Mouse (Mus musculus) liver, adult 2 months (tissue): ENCODE data around the gene Sp1. TPM values are rescaled to one million over a fixed set of nuclear protein-coding genes. Genes with fewer than 3 reads are reported as not detected.
A peak's percentile ranks its signal among the peaks of the same experiment; 100 is the strongest.

ENCODE experiments used
- DNase-seq: peaks from one replicate; pipeline ENCODE4 v3.0.0-alpha.2; 2011; ENCODE audit warnings: low read depth, low spot score; ENCODE audit errors: extremely low read depth
- H3K27ac ChIP-seq: fragments of 200-500 bp; replicated peaks from 2 replicates; pipeline ENCODE4 v1.5.1; 2012; ENCODE audit warnings: low read depth, mild to moderate bottlenecking, control low read depth, inconsistent platforms, low read length; ENCODE audit not compliant: insufficient read depth
- H3K27me3 ChIP-seq: fragments of 200-500 bp; 2 replicates; pipeline ENCODE4 v1.6.1; 2012; ENCODE audit warnings: mild to moderate bottlenecking, moderate library complexity, low read length, inconsistent platforms; ENCODE audit not compliant: control insufficient read depth, insufficient read depth
- H3K36me3 ChIP-seq: fragments of 200-500 bp; 2 replicates; pipeline ENCODE4 v1.6.1; 2012; ENCODE audit warnings: low read length, inconsistent platforms; ENCODE audit not compliant: control insufficient read depth, insufficient read depth
- H3K4me1 ChIP-seq: fragments of 200-500 bp; 2 replicates; pipeline ENCODE4 v1.6.1; 2011; ENCODE audit warnings: low read length; ENCODE audit not compliant: control insufficient read depth, insufficient read depth
- H3K4me3 ChIP-seq: fragments of 200-500 bp; 2 replicates; pipeline ENCODE4 v1.5.1; 2011; ENCODE audit warnings: low read depth, mild to moderate bottlenecking, control low read depth, low read length, moderate library complexity; ENCODE audit not compliant: insufficient read depth
- H3K79me2 ChIP-seq: fragments of 200-500 bp; 2 replicates; pipeline ENCODE4 v1.6.1; 2012; ENCODE audit warnings: inconsistent platforms, mild to moderate bottlenecking, low read length, moderate library complexity; ENCODE audit not compliant: control insufficient read depth, insufficient read depth
- H3K9ac ChIP-seq: fragments of 200-500 bp; 2 replicates; pipeline ENCODE4 v1.6.1; 2012; ENCODE audit warnings: low read depth, mild to moderate bottlenecking, control low read depth, inconsistent platforms, low read length
- CTCF ChIP-seq: fragments of 200-500 bp; IDR thresholded peaks from 2 replicates; pipeline ENCODE4 v1.5.1; 2011; ENCODE audit warnings: low read depth, low read length, control low read depth
- POLR2A ChIP-seq: fragments of 200-500 bp; IDR thresholded peaks from 2 replicates; pipeline ENCODE4 v1.6.1; 2011; ENCODE audit warnings: low read length, control low read depth; ENCODE audit not compliant: insufficient read depth; ENCODE audit errors: extremely low read depth
- WGBS: fragments of 180-500 bp; shearing (Covaris S2); methylation state at CpG from one replicate; pipeline ENCODE4 v1.1.7; 2018; 5-methylcytosine and 5-hydroxymethylcytosine counted together
- polyA plus RNA-seq: library from polyadenylated mRNA; depleted of rRNA; stranded (reverse); fragments of >200 nt; gene quantifications from 2 replicates; pipeline ENCODE4 v1.2.3, GENCODE M21; 2012
- total RNA-seq: library from RNA; depleted of rRNA; stranded (reverse); fragments of >200 nt; gene quantifications from 2 replicates; pipeline ENCODE4 v1.2.3, GENCODE M21; 2014

Gene Sp1
- total and polyA plus RNA-seq, 2 experiments = 7.3 to 16.7 TPM

- H3K9ac ChIP-seq = peak overlapping the region; percentile 89
- peak overlapping the region; percentile 82 for H3K27ac ChIP-seq
- no peaks in the 10 kb centered on the region for H3K27me3 ChIP-seq
- peak overlapping the region; percentile 77 for H3K4me3 ChIP-seq
- no peaks in the 10 kb centered on the region for H3K36me3 ChIP-seq
- 1% methylated on average over 7 of the region's 7 CpGs for WGBS
- TF ChIP-seq POLR2A = no peak
- TF ChIP-seq CTCF = peak; percentile 96
- DNase-seq = peak; percentile 70
- H3K79me2 ChIP-seq = no peaks in the 10 kb centered on the region
- H3K4me1 ChIP-seq = peaks cover 7% of the 10 kb centered on the region; the same call in 1 of the 2 replicates
Measured at GRCm38 (mm10) chr15:102377163-102377543, 28.8 kb upstream of the Sp1 start.

GRCm38 (mm10) chr15:102377810-102378262, 28.1 kb upstream of the Sp1 start:
- no peaks in the 10 kb centered on the region for H3K36me3 ChIP-seq
- 38% methylated on average over 10 of the region's 10 CpGs for WGBS
- TF ChIP-seq CTCF (no peak), POLR2A (no peak)
- peak; percentile 15 for DNase-seq
- peaks cover 7% of the 10 kb centered on the region; the same call in 1 of the 2 replicates for H3K4me1 ChIP-seq
- H3K4me3 ChIP-seq = no peak overlapping the region
- peak overlapping the region; percentile 45 for H3K27ac ChIP-seq
- no peaks in the 10 kb centered on the region for H3K79me2 ChIP-seq
- H3K9ac ChIP-seq = no peak overlapping the region
- no peaks in the 10 kb centered on the region for H3K27me3 ChIP-seq

- peak; percentile 60 for DNase-seq
- Histone ChIP-seq H3K27me3 (no peaks in the 10 kb centered on the region), H3K27ac (no peak overlapping the region), H3K9ac (no peak overlapping the region), H3K79me2 (no peaks in the 10 kb centered on the region), H3K4me1 (0 out of 2 replicates have a peak, but pooled peaks cover 3% of the 10 kb centered on the region), H3K36me3 (no peaks in the 10 kb centered on the region), H3K4me3 (no peak overlapping the region)
- 1% methylated on average over 7 of the region's 7 CpGs for WGBS
- TF ChIP-seq CTCF = peak; percentile 96
- TF ChIP-seq POLR2A = no peak
Measured at GRCm38 (mm10) chr15:102381575-102381974, 24.4 kb upstream of the Sp1 start.

GRCm38 (mm10) chr15:102383671-102384070, 22.3 kb upstream of the Sp1 start:
- no peaks in the 10 kb centered on the region for H3K79me2 ChIP-seq
- no peak overlapping the region for H3K27ac ChIP-seq
- H3K27me3 ChIP-seq = no peaks in the 10 kb centered on the region
- WGBS = 96% methylated on average over 6 of the region's 6 CpGs
- TF ChIP-seq POLR2A (no peak), CTCF (no peak)
- no peak for DNase-seq
- no peaks in the 10 kb centered on the region for H3K36me3 ChIP-seq
- H3K4me1 ChIP-seq = 0 out of 2 replicates have a peak, but pooled peaks cover 6% of the 10 kb centered on the region
- no peak overlapping the region for H3K9ac ChIP-seq
- no peak overlapping the region for H3K4me3 ChIP-seq

- Histone ChIP-seq H3K9ac (no peak overlapping the region), H3K4me1 (0 out of 2 replicates have a peak, but pooled peaks cover 6% of the 10 kb centered on the region), H3K79me2 (no peaks in the 10 kb centered on the region), H3K27me3 (no peaks in the 10 kb centered on the region), H3K27ac (no peak overlapping the region), H3K4me3 (no peak overlapping the region), H3K36me3 (no peaks in the 10 kb centered on the region)
- WGBS = 46% methylated on average over 9 of the region's 9 CpGs
- peak; percentile 31 for DNase-seq
- TF ChIP-seq CTCF = no peak
- no peak for TF ChIP-seq POLR2A
Measured at GRCm38 (mm10) chr15:102386640-102387039, 19.3 kb upstream of the Sp1 start.

- H3K36me3 ChIP-seq = no peaks in the 10 kb centered on the region
- 0 out of 2 replicates have a peak, but pooled peaks cover 7% of the 10 kb centered on the region for H3K4me1 ChIP-seq
- WGBS = 77% methylated on average over 3 of the region's 3 CpGs
- no peaks in the 10 kb centered on the region for H3K79me2 ChIP-seq
- no peaks in the 10 kb centered on the region for H3K27me3 ChIP-seq
- H3K27ac ChIP-seq = no peak overlapping the region
- DNase-seq = no peak
- no peak overlapping the region for H3K9ac ChIP-seq
- H3K4me3 ChIP-seq = no peak overlapping the region
- no peak for TF ChIP-seq POLR2A
- no peak for TF ChIP-seq CTCF
Measured at GRCm38 (mm10) chr15:102388942-102389341, 17.0 kb upstream of the Sp1 start.
